Mouse (Mus musculus): ENCODE measurements around the gene Txnrd3. TPM values are rescaled to one million over a fixed set of nuclear protein-coding genes. Genes with fewer than 3 reads are reported as not detected.
A peak's percentile ranks its signal among the peaks of the same experiment; 100 is the strongest.

Gene Txnrd3
- total and polyA plus RNA-seq, 2 experiments from 2014 or later, result 15.0 to 18.8 TPM

DNA sequence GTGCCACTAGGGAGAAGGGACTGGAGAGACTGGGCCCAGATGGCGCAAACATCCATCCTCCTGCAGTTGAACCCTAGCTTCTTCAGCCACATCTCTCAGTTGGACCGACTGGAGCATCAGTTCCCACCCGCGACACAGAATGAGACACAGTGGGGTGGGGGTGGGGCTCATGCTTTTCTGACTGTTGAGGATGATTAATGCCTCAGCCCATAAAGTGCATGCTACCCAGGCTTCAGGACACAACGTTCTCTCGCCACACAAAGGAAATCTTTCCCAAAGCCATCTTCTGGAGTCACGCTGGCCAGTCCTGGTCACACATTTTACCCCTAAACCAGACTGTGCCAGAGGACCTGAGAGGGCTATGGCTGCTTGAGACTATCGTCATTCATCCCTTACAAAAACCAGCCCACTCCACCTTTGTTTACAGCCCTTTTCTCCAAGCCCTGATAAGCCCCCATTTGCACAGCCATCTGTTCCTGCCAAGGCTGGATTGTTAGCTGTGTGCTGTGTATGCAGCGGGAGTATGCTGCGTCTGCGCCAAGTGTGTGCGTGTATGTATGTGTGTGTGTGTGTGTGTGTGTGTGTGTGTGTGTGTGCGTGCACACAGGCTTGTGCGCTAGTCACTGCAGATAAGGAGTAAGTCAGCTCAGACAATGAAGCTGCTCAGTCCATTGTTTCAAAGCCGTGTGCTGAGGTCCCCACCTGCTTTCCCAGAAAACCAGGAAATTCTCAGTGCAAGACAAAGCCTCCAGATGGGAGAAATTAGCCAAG, 30.3 kb upstream of the Txnrd3 start:
- no peaks in the 10 kb centered on the region for H3K27me3 ChIP-seq (ENCODE audit: insufficient read depth, low read length)
- no peaks in the 10 kb centered on the region for H3K9me3 ChIP-seq (ENCODE audit: low read length)
- 25% methylated on average over 15 of the region's 15 CpGs for WGBS
- H3K4me2 ChIP-seq (ENCODE audit: low read depth, low read length), result no peak overlapping the region
- 0 out of 2 replicates have a peak overlapping the region, but pooled peaks have one; percentile 24 for H3K9ac ChIP-seq (replicated peaks; ENCODE audit: low read length)
- no peaks in the 10 kb centered on the region for H3K36me3 ChIP-seq (ENCODE audit: insufficient read depth, low read length)
- H3K4me3 ChIP-seq (ENCODE audit: low read length), result no peak overlapping the region
- peaks cover 12% of the 10 kb centered on the region for H3K4me1 ChIP-seq (ENCODE audit: insufficient read depth, low read length)
- no peak for TF ChIP-seq CTCF (IDR thresholded peaks at IDR 0.05; ENCODE audit: low read depth)
- DNase-seq (ENCODE audit: low spot score) (peak; percentile 86), ATAC-seq (peak; percentile 92)
- peak overlapping the region; percentile 78 for H3K27ac ChIP-seq

DNA sequence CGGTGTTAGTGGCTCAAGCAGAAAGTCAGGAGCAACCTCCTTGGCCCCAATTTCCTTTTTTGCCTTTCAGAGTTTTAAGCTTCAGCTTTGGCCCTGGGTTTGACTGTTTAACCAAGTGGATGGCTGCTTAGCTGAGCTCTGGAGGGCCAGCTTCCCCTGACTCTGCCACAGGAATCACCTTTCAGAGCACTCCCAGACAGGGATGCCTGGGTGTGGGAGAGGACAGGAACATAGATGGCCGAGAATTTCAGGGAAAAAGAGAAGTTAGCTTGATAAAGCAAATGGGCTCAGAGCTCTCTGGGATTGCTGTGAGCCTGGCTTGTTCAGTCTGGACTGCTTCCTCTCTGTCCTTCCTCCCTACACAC, 29.7 kb upstream of the Txnrd3 start:
- no peak overlapping the region for H3K4me2 ChIP-seq (ENCODE audit: low read depth, low read length)
- no peak overlapping the region for H3K4me3 ChIP-seq (ENCODE audit: low read length)
- peaks cover 12% of the 10 kb centered on the region for H3K4me1 ChIP-seq (ENCODE audit: insufficient read depth, low read length)
- peak overlapping the region; percentile 78 for H3K27ac ChIP-seq
- DNase-seq (ENCODE audit: low spot score) (no peak), ATAC-seq (peak; percentile 19)
- H3K9ac ChIP-seq (replicated peaks; ENCODE audit: low read length), result 0 out of 2 replicates have a peak overlapping the region, but pooled peaks have one; percentile 24
- no peaks in the 10 kb centered on the region for H3K36me3 ChIP-seq (ENCODE audit: insufficient read depth, low read length)
- H3K9me3 ChIP-seq (ENCODE audit: low read length), result no peaks in the 10 kb centered on the region
- no peak for TF ChIP-seq CTCF (IDR thresholded peaks at IDR 0.05; ENCODE audit: low read depth)
- no peaks in the 10 kb centered on the region for H3K27me3 ChIP-seq (ENCODE audit: insufficient read depth, low read length)
- whole genome bisulfite sequencing, result 12% methylated on average over 2 of the region's 2 CpGs

DNA sequence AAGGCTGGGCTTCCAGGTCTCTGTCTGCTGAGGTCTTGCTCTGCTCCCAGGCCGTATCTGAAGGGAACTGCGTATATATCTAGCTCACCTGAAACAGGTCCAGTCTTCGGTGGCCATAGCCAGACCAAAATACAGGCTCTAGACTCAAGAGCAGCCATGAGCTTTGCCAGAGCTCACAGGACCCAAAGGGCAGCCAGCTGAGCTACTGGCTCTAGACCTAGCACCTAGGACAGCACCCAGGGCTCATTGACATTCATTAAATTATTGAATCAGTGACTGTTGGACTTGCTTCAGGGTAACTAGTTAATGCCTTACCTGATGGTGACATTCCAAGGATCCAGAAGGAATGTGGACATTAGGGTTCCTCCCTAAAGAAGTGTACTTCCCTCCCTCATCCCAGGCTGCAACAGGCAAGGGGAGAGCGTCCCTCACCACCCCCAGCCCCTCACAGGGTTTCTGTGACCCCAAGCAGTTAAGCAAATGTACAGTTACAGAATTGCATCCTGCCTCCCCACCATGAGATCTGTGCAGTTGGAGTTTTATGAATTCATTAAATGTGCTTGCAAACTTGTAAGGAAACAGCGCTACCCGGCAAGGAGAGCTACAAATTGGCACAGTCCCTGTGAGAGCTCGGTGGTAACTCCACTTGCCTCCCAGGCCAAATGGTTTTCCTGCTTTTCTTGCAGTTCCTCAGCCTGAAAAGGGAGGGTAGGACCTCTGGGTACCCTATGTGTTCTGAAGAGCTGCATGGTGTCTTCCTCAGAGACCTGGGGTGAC, 29.0 kb upstream of the Txnrd3 start:
- no peak for DNase-seq (ENCODE audit: low spot score)
- 60% methylated on average over 7 of the region's 7 CpGs for WGBS
- H3K4me2 ChIP-seq (ENCODE audit: low read depth, low read length), result no peak overlapping the region
- no peak overlapping the region for H3K9ac ChIP-seq (replicated peaks; ENCODE audit: low read length)
- H3K36me3 ChIP-seq (ENCODE audit: insufficient read depth, low read length), result no peaks in the 10 kb centered on the region
- peaks cover 12% of the 10 kb centered on the region for H3K4me1 ChIP-seq (ENCODE audit: insufficient read depth, low read length)
- no peaks in the 10 kb centered on the region for H3K27me3 ChIP-seq (ENCODE audit: insufficient read depth, low read length)
- H3K9me3 ChIP-seq (ENCODE audit: low read length), result no peaks in the 10 kb centered on the region
- H3K27ac ChIP-seq, result peak overlapping the region; percentile 78; the same call in 1 of the 2 replicates
- no peak for ATAC-seq
- no peak overlapping the region for H3K4me3 ChIP-seq (ENCODE audit: low read length)
- no peak for TF ChIP-seq CTCF (IDR thresholded peaks at IDR 0.05; ENCODE audit: low read depth)

- Histone ChIP-seq H3K9me3 (ENCODE audit: low read length) (no peaks in the 10 kb centered on the region), H3K27me3 (ENCODE audit: insufficient read depth, low read length) (no peaks in the 10 kb centered on the region), H3K4me1 (ENCODE audit: insufficient read depth, low read length) (peaks cover 12% of the 10 kb centered on the region), H3K9ac (replicated peaks; ENCODE audit: low read length) (no peak overlapping the region), H3K4me2 (ENCODE audit: low read depth, low read length) (no peak overlapping the region), H3K4me3 (ENCODE audit: low read length) (no peak overlapping the region), H3K27ac (no peak overlapping the region), H3K36me3 (ENCODE audit: insufficient read depth, low read length) (no peaks in the 10 kb centered on the region)
- DNase-seq (ENCODE audit: low spot score) (no peak), ATAC-seq (no peak)
- TF ChIP-seq CTCF (IDR thresholded peaks at IDR 0.05; ENCODE audit: low read depth), result no peak
- 35% methylated on average over 7 of the region's 7 CpGs for WGBS
Measured at GRCm38 (mm10) chr6:89615373-89615755, 28.4 kb upstream of the Txnrd3 start.

DNA sequence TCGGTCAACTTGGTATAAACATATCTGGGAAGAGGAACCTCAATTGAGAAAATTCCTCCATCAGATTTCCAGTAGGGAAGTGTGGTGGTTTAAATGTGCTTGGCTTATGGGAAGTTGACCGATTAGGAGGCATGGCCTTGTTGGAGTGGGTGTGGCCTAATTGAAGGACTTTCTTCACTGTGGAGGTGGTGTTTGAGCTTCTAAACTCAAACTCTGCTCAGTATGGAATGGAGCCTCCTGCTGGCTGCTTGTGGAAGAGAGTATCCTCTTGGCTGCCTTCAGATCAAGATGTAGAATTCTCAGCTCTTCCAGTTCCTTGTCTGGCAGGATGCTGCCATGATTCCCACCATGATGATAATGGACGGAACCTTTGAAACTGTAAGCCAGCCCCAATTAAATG, 21.1 kb upstream of the Txnrd3 start:
- 87% methylated on average over 3 of the region's 3 CpGs for WGBS

DNA sequence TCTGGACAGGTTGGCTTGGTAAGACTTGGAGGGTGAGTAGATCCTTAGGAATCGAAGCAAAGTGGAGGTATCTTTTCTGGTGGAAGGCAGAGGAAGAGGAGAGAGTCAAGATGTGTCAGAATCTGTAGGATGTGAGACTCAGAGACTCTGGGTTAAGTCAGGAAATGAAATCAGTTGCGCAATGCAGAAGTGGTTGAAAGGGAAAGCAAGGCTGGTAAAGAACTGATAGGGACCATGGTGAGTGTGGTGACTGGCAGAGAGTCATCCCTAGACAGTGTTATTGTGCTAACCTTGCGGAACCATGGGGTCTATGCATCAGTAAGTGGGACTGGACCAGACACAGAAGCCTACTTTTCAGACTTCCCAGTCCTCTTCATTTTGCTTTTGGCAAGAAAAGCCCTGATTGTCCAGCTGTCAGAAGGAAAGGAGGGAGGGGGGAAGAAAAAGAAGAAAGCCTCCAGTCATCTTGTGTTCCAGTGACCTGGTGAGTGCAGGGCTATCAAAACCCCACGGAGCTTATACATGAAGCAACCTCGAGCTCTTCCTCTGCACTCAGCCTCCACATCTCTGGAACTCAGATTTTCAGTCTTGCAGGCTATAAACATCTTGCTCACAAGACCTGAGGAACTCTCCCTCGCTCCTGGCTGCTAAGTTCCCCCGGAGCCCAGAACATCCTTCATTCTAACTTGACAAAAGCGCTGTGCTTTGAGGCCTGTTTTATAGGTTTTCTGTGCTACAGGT, 15.6 kb upstream of the Txnrd3 start:
- Histone ChIP-seq H3K4me2 (ENCODE audit: low read depth, low read length) (no peak overlapping the region), H3K4me1 (ENCODE audit: insufficient read depth, low read length) (no peaks in the 10 kb centered on the region), H3K27ac (no peak overlapping the region), H3K9me3 (ENCODE audit: low read length) (no peaks in the 10 kb centered on the region), H3K27me3 (ENCODE audit: insufficient read depth, low read length) (no peaks in the 10 kb centered on the region), H3K36me3 (ENCODE audit: insufficient read depth, low read length) (no peaks in the 10 kb centered on the region), H3K4me3 (ENCODE audit: low read length) (no peak overlapping the region), H3K9ac (replicated peaks; ENCODE audit: low read length) (no peak overlapping the region)
- DNase-seq (ENCODE audit: low spot score) (no peak), ATAC-seq (no peak)
- WGBS, result 59% methylated on average over 8 of the region's 8 CpGs
- no peak for TF ChIP-seq CTCF (IDR thresholded peaks at IDR 0.05; ENCODE audit: low read depth)

More for the DNA sequence above, 21.1 kb upstream of the Txnrd3 start:
- Histone ChIP-seq H3K9ac (replicated peaks; ENCODE audit: low read length) (no peak overlapping the region), H3K9me3 (ENCODE audit: low read length) (no peaks in the 10 kb centered on the region), H3K27ac (no peak overlapping the region), H3K4me1 (ENCODE audit: insufficient read depth, low read length) (no peaks in the 10 kb centered on the region), H3K27me3 (ENCODE audit: insufficient read depth, low read length) (no peaks in the 10 kb centered on the region), H3K36me3 (ENCODE audit: insufficient read depth, low read length) (no peaks in the 10 kb centered on the region), H3K4me3 (ENCODE audit: low read length) (no peak overlapping the region), H3K4me2 (ENCODE audit: low read depth, low read length) (no peak overlapping the region)
- DNase-seq (ENCODE audit: low spot score), result no peak
- no peak for ATAC-seq
- TF ChIP-seq CTCF (IDR thresholded peaks at IDR 0.05; ENCODE audit: low read depth), result no peak; the same call in 1 of the 2 replicates

Data from hindbrain, postnatal 0 days (tissue).